Mouse (Mus musculus): Measurements from ENCODE around the gene Paqr6.

The Paqr6 gene

GRCm38 (mm10) chr3:88412636-88413035 is 48.3 kb downstream of the Paqr6 start:
- no peak for DNase-seq

- no peak for DNase-seq
These were observed 51.3 kb downstream of the Paqr6 start for GRCm38 (mm10) chr3:88415668-88416067.

GRCm38 (mm10) chr3:88418016-88418415 is 53.6 kb downstream of the Paqr6 start:
- no peak for DNase-seq
